Mouse (Mus musculus) C2C12 (cell line): Measurements from ENCODE around the gene Gm5580. TPM values are rescaled to one million over a fixed set of nuclear protein-coding genes. Genes with fewer than 3 reads are reported as not detected.
"Not testable (repeated sequence)": the region's sequence is repeated elsewhere in the genome, so short reads cannot be mapped to it uniquely, and the experiment has no call there.

Source experiments
- H3K27me3 ChIP-seq: one replicate; pipeline ENCODE4 v1.6.1; 2011; ENCODE audit not compliant: control insufficient read depth, insufficient read depth, insufficient read length
- H3K36me3 ChIP-seq: one replicate; pipeline ENCODE4 v1.6.1; 2011; ENCODE audit not compliant: control insufficient read depth, insufficient read depth
- H3K4me3 ChIP-seq: one replicate; pipeline ENCODE4 v1.5.1; 2011; ENCODE audit warnings: mild to moderate bottlenecking, control low read depth; ENCODE audit not compliant: poor library complexity, insufficient read depth, severe bottlenecking
- H3K79me2 ChIP-seq: one replicate; pipeline ENCODE4 v1.6.1; 2011; ENCODE audit not compliant: control insufficient read depth, insufficient read depth
- H3K79me3 ChIP-seq: one replicate; pipeline ENCODE4 v1.6.1; 2011; ENCODE audit warnings: low read depth, control low read depth
- H3ac ChIP-seq: one replicate; pipeline ENCODE3; 2011; ENCODE audit warnings: low read depth; ENCODE audit not compliant: control insufficient read depth, insufficient read length
- CEBPB ChIP-seq: IDR thresholded peaks from one replicate; pipeline ENCODE4 v1.6.1; 2011; ENCODE audit warnings: low read depth, mild to moderate bottlenecking, control low read depth, moderate library complexity
- CTCF ChIP-seq: IDR thresholded peaks from one replicate; pipeline ENCODE4 v1.5.1; 2011; ENCODE audit not compliant: control insufficient read depth, insufficient read depth, insufficient read length
- FOSL1 ChIP-seq: IDR thresholded peaks from one replicate; pipeline ENCODE4 v1.8.0; 2011; ENCODE audit warnings: mild to moderate bottlenecking, low read length; ENCODE audit not compliant: poor library complexity, insufficient read depth, severe bottlenecking
- MAX ChIP-seq: IDR thresholded peaks from one replicate; pipeline ENCODE4 v1.6.1; 2011; ENCODE audit warnings: mild to moderate bottlenecking, control low read depth
- MYOD1 ChIP-seq: IDR thresholded peaks from one replicate; pipeline ENCODE4 v1.6.1; 2011; ENCODE audit warnings: low read depth; ENCODE audit not compliant: control insufficient read depth, insufficient read length
- MYOG ChIP-seq: IDR thresholded peaks from one replicate; pipeline ENCODE4 v1.6.1; 2011; ENCODE audit not compliant: control insufficient read depth, insufficient read length; ENCODE audit errors: extremely low read depth
- USF1 ChIP-seq: IDR thresholded peaks from one replicate; pipeline ENCODE4 v1.6.1; 2011; ENCODE audit warnings: low read depth, mild to moderate bottlenecking, control low read depth, moderate library complexity
- long read RNA-seq, 2 experiments: library from polyadenylated mRNA; unstranded; transcript quantifications; one replicate each; pipeline ENCODE4 v2.0.0; 2019 to 2020
- polyA plus RNA-seq: library from polyadenylated mRNA; unstranded; fragments of >200 nt; fragmentation: generic; extraction: Trizol; gene quantifications from one replicate; pipeline ENCODE4 v1.2.1, GENCODE M21; 2012; ENCODE audit warnings: missing spikeins

Gene Gm5580
- 0.25 TPM for polyA plus RNA-seq
- long read RNA-seq, experiment 1: 0 reads
- long read RNA-seq, experiment 2: 0 reads

GRCm38 (mm10) chr6:116550841-116551240, at the start of gene Gm5580:
Gene Gm5580 (plus strand): TSS chr6:116551141.
- H3K27me3 ChIP-seq, H3K4me3 ChIP-seq, H3ac ChIP-seq, H3K79me2 ChIP-seq, H3K36me3 ChIP-seq, H3K79me3 ChIP-seq: not testable (repeated sequence)

GRCm38 (mm10) chr6:116506302-116507003, 44.5 kb upstream of the Gm5580 start, which contains the start of gene Olfr212:
Gene Olfr212 (plus strand): TSS chr6:116506516.
- not testable (repeated sequence) for H3K79me2 ChIP-seq, H3K4me3 ChIP-seq, H3K27me3 ChIP-seq, H3ac ChIP-seq, H3K36me3 ChIP-seq, H3K79me3 ChIP-seq

GRCm38 (mm10) chr6:116514832-116515231, 36.1 kb upstream of the Gm5580 start:
- Histone ChIP-seq H3ac (no peak overlapping the region), H3K36me3 (no peaks in the 10 kb centered on the region), H3K79me2 (no peaks in the 10 kb centered on the region), H3K79me3 (no peaks in the 10 kb centered on the region), H3K4me3 (no peak overlapping the region), H3K27me3 (peaks cover 4% of the 10 kb centered on the region)
- TF ChIP-seq USF1 (no peak), MYOD1 (no peak), MAX (no peak), CEBPB (no peak), CTCF (no peak), MYOG (no peak), FOSL1 (no peak)

- no peaks in the 10 kb centered on the region for H3K79me2 ChIP-seq
- no peak within 1 kb of the TSS for H3ac ChIP-seq
- H3K27me3 ChIP-seq: no peaks in the 10 kb centered on the region
- H3K79me3 ChIP-seq: no peaks in the 10 kb centered on the region
- no peak within 1 kb of the TSS for H3K4me3 ChIP-seq
- TF ChIP-seq MYOD1 (no peak), CEBPB (no peak)
- no peaks in the 10 kb centered on the region for H3K36me3 ChIP-seq
These were observed 12.8 kb upstream of the Gm5580 start, which contains the start of gene Olfr213 for GRCm38 (mm10) chr6:116538156-116538555. Gene Olfr213 (plus strand): TSS chr6:116538456.

- no peak overlapping the region for H3ac ChIP-seq
- H3K27me3 ChIP-seq: no peaks in the 10 kb centered on the region
- H3K79me2 ChIP-seq: no peaks in the 10 kb centered on the region
- no peak for TF ChIP-seq MYOG
- TF ChIP-seq MAX: no peak
- no peak for TF ChIP-seq MYOD1
- H3K4me3 ChIP-seq: no peak overlapping the region
- no peaks in the 10 kb centered on the region for H3K79me3 ChIP-seq
- no peaks in the 10 kb centered on the region for H3K36me3 ChIP-seq
These were observed 8.4 kb upstream of the Gm5580 start for GRCm38 (mm10) chr6:116542500-116542899.

GRCm38 (mm10) chr6:116553935-116554334, 3.0 kb downstream of the Gm5580 start, which contains the start of gene Olfr214:
Gene Olfr214 (plus strand): TSS chr6:116554235.
- Histone ChIP-seq H3K79me3 (no peaks in the 10 kb centered on the region), H3K79me2 (no peaks in the 10 kb centered on the region), H3K36me3 (no peaks in the 10 kb centered on the region), H3ac (no peak within 1 kb of the TSS), H3K4me3 (no peak within 1 kb of the TSS), H3K27me3 (peaks cover 9% of the 10 kb centered on the region)
- TF ChIP-seq CEBPB: no peak
- no peak for TF ChIP-seq FOSL1
- TF ChIP-seq MYOG: no peak
- no peak for TF ChIP-seq MYOD1
- no peak for TF ChIP-seq MAX
- TF ChIP-seq USF1: no peak
- TF ChIP-seq CTCF: no peak
